Mouse (Mus musculus) B cell, adult 2 months (primary cell): ENCODE data around the gene Pced1b.
"Not testable (repeated sequence)": the region's sequence is repeated elsewhere in the genome, so short reads cannot be mapped to it uniquely, and the experiment has no call there.

Experiments
- DNase-seq, 2 experiments: peaks; one replicate each; pipeline ENCODE4 v3.0.0; 2022

Pced1b gene

DNA sequence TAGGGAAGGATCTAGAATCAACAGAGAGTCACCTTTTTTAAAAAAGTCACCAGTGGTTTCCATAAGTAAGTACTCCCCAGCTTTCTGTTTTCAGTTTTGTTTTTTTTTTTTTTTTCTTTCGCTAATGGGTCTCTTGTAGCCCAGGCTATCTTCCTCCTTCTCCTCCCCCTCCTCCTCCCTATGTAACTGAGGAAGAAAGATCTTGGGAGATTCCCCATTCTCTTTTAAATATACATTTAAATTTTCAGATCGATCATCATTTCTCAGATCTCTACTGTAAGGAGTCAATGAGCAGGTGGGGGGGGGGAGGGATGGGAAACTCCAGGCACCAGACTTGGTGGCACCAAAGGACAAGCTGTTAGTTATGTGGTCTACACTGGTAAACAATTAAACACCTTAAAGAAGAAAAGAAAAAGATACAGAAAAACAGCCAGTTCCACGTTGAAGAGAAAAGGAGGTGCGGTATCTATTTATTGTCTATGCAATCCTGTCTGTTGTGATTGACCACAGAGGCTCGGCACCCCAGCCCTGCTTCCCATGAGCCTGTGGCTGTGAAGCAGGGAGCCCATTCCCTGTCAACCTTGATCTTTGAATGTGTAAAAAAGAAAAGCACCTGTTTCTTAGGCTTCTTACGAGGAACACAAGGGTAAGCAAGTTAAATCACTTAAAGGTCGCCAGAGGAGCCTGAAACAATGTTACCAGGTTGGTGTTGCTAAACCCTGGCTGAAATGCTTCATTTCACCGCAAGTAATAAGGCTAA lies 127.4 kb downstream of the Pced1b start:
- DNase-seq: no peak

DNA sequence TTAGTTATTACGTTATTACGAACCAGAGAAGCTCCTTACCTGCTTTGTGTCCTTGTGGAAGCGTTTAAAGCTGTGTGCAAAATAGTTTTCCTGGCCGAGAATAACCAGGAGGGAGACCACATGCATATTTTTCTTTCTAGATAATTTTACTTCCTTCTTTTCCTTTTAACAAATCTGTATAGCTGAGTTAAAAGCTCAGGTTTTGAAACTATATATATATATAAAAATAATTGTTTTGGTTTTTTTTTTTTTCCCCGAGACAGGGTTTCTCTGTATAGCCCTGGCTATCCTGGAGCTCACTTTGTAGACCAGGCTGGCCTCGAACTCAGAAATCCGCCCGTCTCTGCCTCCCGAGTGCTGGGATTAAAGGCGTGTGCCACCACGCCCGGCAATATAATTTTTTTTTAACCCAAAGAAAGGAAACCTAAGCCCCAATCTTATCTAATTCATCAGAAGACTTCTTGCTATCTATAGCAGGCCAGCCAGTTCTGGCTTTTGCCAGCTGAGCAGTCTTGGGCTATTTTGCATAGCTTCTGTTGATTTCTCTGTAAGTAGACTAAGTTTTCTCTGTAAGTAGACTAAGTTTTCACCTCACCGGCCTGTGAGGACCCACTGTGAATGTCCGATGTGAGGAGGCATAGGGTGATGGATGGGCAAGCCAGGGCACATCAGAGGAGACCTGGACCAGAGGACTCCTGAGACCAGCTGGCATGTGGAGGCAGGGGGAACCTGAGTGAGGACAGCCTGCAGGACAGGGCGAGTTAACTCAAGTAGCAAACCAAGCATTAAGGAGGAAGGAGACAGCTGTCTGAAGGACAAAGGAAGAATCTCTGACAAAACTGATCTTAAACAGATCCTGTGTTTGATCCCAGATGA lies 128.2 kb downstream of the Pced1b start:
- peak in 1 of 2 experiments; percentile 10 for DNase-seq

DNA sequence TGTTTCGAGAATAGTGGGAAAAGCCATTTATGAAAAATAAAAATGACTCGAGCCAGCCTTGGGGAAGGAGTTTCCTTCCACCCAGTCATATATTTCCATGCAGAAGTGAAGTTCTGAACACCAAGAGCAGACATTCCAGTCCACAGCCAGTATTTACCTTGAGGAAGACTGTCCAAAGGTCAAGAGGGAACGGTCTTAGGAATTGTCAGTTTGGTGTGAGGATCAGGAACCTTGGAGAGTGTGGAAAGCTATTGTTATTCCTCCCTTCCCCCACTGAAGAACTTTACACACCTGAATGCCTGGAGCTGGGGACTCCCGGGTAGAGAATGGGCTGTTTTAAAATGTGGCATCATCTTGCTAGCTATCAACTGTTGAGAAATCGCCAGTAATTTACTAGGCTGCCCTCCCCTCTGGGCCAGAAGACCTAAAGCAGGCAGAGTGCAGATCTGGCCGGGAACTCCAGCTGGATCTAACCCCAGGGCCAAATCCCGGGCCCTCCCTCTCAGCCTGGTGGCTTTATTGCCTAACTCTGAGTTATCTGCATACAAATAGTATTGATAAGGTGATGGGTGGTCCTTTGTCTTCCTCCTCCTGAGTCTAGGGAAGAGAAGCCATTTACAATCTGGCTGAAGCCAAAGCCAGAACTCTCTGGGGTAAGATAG lies 129.3 kb downstream of the Pced1b start:
- DNase-seq: no peak

DNA sequence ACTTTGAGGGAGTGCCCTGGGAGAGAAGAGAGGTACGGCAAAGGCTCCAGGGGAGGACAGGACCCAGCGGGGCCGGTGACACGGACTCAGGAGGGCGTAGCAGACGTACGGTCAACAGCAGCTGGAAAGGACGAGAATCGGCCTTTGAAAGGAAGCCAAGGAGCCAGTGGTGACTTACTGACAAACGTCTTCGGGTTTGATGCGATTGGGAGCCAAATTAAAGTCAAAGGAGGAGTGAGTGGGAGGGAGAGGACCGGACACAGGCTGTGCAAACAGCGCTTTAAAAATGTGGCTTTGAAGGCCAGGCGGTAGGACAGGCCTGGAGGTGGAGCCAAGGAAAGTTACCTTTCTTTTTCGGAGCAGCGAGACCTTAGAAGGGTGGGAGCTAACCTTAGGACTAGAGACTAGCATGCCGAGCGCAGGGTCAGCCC lies 129.9 kb downstream of the Pced1b start:
- no peak for DNase-seq

DNA sequence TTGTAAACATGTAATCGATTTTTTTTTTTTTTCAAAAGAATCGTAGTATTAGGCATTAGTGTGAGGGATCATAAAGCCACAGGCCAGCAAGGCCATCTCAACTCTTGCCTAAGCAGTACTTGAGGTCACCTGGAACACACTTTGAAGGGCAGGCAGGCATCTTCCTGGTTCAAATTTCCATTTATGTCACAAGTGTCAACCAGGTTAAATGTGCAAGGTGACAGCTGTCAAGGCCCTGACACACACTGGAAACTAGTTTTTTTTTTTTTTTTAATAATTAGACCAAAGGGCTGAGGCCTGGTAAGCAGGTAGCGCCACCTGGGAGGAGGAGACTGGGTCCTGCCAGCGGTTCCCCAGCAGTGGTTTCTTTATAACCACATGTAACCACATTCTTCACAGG lies 131.2 kb downstream of the Pced1b start:
- DNase-seq: no peak

DNA sequence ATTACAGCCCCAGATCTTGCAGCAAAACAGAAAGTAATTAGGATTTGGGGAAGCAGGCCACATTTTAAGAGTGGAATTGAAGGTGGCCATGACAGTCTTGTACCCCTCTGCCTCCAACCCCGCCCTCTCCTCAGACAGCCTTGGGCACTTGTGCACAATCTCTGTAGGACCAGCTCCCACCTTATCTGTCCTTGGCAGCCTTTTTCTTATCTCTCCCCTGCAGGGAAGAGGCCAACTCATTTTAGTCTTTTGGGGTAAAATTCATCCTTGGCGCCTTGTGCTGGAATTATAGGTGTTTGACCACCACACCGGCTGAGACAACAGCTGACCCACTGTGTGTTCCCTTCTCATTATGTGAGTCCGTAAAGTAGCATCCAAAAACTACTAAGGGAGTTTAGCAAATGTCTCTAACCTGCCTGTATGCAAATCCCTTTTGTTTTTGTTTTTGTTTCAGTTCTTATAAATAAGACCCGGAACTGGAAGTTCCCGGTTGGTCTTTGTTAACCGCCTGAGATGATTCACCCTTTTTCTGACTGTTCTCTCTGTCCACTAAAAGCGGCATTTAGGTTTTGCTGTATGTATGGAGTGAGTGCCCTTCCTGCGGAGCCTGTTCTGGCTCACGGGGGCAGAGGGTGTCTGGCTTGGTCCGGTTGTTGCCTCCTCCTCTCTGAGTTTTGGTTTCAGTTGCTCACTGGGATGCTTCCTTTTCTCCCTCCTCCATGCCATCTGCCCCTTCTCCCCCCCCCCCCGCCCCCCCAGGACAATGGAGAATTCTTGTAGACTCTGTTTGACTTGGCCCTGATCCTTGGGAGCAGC lies 132.8 kb downstream of the Pced1b start:
- DNase-seq: no peak

DNA sequence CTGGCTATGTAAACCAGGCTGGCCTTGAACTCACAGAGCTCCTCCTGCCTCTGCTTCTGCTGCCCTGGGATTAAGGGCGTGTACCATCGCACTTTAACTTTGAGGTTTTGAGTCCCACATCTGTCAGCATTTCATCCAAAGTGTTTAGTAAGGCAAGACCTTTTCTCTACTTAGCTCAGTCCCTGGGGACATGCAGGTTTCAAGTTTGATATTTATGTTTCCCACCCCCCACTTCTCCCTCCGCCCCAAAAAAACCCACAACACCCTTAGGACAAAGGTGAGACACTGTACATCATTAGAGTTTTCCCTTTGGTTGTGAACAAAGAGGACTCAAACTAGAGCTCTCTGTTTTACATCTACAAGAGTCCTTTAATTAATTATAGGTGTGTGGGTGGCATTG lies 135.7 kb downstream of the Pced1b start:
- no peak for DNase-seq

DNA sequence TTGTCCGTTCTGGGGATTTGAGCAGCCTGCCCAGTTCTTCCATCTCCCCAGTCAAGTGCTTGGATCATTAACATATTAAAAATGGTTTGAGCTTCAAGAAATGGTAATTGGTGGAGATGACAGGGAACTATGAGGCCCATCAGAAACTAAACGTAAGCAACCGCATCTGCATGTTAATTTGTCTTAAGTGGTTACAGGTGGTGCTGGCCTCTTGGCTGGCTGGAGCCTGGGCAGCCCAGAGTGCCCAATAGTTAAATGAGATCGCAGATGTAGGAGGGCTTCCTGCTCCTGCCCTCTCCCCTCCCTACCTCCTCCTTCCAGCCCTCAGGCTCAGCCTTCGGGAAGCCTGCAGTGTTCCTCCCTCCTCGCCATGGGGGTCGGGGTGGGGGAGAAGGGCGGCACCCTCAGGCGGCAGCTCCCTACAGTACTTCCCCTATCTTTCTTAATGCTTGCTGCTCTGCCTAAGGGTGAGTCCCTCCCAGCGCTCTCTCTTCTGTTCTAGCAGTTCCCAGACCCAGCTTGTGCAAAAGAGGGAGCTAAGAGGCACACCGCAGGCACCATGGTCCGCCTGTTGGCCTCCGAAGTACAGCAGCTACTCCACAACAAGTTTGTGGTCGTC lies 136.7 kb downstream of the Pced1b start:
- DNase-seq: no peak

DNA sequence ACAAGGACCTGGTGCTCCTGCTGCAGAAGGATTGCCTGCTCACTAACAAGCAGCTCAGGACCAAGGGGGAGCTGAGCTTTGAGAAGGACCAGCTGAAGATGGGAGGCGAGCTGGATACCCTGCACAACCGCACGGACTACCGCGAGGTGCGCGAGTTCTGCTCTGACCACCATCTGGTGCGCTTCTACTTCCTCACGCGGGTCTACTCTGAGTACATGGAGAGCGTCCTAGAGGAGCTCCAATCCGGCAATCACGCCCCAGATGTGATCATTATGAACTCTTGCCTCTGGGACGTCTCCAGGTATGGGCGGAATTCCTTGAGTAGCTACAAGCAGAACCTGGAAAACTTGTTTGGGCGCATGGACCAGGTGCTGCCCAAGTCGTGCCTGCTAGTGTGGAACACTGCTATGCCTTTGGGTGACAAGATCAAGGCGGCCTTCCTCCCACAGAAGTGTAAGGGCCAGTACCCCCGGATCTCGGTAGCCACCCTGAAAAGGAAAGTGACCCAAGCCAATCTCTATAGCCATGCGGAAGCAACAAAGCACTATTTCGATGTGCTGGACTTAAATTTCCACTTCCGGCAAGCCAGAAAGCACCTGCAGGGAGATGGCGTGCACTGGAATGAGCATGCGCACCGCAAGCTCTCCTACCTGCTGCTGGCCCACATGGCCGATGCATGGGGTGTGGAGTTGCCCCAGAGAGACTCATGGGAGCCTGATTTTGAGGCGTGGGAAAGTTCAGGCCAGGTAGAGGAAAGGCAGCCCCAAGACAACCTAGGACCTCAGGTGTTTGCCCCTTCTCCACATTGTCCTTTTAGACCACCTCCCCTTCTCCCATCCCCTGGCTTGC lies 137.5 kb downstream of the Pced1b start:
- DNase-seq: no peak

DNA sequence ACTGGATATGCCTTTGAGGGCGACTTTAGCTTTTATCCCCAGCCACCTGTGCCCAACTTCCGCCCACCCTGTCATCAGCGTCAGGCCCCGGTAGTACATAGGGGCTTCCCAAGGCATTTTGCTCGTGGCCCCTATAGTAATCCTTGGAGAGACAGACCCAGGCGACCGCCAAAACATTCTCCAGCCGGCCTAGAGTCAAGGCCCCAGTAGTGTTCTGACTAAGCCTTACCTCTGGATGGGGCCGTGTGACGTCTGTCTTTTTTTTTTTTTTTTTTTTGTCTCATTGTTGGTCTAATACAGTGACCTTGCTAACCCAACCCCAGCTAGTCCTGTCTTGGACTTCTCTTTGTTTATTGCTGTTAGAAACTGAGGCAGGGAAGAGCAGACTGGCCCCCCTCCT lies 138.3 kb downstream of the Pced1b start:
- DNase-seq: not testable (repeated sequence)

DNA sequence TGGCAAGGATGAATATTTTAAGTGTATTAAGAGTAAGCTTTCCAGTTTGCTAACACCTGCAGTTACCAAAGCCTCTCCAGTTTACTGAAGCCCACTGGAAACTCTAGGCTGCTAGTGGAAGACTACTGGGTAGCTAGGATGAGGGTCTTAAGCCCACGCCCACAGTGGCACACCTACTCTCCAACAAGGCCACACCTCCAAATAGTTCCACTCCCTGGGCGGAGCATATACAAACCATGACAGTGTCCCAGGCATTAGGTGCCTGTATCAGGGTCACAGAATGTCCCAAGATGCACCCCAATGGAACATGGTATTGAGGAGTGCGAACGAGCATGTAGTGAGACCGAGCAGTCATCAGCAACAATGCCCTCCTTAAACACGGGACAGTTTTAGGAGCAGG lies 140.9 kb downstream of the Pced1b start:
- DNase-seq: no peak

DNA sequence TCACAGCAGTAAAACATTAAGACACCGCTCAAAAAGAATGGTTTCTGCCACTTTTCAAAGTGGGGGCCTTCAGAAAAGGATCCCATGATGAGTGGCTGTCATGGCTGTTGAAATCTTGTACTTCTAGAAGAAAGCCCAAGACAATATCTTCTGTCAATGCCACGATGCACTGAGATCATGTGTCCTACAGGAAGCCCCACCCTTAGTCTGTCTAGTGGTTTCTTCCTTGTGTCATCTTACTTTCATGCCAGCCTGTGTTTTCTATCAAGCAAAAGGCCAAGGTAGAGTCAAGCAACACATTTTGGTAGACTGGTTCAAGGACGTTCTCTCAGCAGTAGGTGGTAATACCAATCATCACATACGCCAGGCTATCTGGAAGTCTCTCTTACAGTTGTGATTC lies 142.7 kb downstream of the Pced1b start:
- no peak for DNase-seq

DNA sequence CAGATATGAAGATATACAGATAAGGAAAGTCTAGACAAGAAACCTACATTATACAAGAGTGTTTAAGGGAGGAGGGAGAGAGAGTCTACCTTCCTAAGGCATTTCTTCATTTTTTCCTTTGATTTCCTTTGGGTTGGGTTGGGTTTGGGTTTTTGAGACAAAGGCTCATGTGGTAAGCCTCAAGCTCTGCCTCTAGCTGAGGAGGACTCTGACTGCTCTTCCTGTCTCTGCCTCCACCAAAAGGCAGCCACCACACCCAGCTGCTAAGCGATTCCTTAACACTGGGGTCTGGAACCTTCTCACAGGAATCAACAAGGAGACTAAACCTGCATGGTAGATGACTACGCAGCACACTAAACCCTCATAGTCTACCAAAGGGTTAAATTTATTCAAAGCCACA lies 143.9 kb downstream of the Pced1b start:
- DNase-seq: no peak

DNA sequence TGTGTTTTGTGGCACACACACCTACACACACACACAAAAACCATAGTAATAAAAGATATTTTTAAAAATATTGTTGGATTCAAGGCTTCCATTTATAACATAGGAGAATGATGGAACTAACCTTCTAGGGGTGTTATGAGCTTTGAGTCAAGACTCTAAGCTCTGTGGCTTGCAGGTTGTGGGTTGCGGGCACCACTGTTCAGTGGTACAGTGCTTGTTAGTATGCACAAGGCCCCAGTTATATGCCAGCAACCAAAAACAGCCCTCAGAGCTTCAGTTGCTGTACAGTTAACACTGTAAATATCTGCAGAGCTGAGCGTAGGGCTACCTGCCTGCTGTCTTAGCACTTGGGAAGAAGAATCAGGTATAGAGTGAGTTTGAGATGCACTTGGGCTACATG lies 144.5 kb downstream of the Pced1b start:
- DNase-seq: no peak

DNA sequence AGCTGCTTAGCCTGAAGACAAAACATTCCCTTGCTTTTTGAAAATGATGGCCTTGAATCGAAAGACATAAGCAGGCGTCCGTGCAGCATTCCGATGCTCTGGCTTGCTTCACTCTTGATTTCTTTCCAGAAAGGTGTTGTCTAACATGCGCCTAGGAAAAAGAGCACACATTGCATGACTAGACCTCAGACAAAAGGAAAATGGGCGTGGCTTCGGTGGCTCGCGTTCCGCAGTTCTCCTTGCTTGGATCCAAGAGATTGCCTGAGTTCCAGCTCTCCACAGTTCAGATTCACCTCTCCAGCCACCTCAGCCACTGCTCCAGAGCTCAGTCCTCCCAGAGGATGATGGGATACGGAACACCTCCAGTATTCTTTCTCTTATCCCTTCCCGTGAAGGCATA lies 147.7 kb downstream of the Pced1b start:
- DNase-seq: no peak

DNA sequence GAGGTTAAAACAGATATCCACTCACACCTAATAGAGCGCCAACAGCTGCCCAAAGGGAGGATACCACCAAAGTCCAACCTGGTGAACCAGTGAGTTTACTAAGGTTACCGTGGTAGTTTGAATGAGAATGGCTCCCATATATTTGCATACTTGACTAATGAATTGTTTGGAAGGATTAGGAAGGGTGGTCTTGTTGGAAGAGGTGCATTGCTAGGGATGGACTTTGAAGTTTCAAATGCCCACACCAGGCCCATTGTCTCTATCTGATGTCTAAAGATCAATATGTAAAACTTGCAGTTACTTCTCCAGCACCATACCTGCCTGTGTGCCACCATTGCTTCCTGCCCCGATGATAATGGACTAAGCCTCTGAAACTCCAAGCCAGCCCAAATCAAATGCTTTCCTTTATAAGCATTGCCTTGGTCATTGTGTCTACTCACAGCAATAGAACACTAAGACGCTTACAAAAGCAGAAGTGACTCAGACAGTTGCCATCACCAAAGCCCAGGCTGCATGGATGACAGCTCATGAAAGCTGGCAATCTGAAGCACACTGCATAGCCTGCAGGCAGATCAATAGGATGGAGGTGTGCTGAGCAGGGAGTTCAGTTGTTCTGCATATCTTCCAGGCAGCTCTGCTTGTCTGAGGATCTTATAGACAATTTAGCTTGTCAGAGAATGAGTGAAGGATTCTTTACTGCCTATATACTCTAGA lies 149.8 kb downstream of the Pced1b start:
- no peak for DNase-seq

DNA sequence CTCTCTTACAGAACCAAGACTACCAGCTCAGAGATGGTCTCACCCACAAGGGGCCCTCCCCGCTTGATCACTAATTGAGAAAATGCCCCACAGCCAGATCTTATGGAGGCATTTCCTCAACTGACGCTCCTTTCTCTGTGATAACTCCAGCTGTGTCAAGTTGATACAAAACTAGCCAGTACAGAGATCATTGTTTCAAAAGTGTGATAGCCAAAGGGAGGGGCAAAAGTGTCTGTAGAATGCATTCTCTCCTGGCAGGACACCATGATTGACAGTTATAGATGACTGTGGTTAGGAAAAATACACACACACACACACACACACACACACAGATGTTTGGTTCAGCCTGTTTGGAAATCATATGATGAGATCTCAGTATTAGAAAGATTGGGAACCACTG lies 150.9 kb downstream of the Pced1b start:
- DNase-seq: no peak

DNA sequence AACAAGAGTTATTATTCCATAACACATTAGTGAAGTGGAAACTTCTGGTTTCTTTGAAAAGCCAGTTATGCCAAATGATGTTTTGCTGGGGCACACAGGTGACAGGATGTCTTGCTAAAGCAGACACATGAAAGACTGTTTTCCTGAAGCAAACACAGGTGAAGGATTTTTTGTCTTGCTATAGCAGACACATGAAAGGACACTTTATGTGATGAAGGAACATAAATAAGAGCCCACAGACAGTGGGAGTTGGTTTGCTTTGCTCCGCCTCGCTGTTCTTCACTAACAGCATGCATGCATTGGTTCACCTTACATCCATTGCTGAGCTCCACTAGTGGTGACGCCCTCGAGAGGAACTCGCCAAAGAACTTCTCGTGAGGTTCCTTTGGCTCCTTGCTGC lies 154.0 kb downstream of the Pced1b start:
- no peak for DNase-seq

DNA sequence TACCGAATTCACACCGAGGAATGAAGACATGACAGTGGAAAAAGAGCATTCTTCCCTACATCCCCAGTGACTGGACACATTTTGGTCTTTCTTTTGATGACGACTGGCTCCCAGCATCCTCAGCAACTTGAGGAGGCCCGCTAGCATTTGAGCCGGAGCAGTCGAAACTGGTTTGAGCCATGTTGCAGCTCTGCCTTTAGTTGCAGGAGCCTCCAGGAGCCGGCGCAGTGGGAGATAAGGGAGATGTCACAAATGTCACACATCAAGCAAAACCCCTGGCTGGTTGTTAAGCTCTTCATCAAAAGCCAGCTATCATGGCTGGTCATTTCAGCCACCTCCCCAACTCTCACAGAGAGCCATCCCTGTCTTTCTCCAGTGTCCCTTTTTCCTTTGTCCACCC lies 157.6 kb downstream of the Pced1b start:
- DNase-seq: no peak

DNA sequence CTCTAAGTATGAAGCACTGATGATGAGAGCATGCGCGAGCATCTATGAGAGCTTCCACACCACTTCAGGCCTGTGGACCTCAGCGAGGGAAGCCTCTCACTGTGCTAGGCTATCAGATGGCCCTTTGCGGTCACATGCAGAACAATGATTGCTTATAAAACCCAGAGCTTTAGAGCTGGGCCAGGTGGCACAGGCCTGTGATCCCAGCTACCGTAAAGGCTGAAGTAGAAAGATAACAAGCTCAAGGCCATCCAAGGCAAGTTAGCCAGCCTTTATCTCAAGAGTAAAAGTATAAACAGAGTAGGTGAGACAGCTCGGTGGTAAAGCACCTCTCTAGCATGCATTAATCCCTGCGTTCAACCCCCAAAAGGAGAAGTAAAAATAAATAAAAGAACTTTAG lies 158.1 kb downstream of the Pced1b start:
- DNase-seq: no peak

DNA sequence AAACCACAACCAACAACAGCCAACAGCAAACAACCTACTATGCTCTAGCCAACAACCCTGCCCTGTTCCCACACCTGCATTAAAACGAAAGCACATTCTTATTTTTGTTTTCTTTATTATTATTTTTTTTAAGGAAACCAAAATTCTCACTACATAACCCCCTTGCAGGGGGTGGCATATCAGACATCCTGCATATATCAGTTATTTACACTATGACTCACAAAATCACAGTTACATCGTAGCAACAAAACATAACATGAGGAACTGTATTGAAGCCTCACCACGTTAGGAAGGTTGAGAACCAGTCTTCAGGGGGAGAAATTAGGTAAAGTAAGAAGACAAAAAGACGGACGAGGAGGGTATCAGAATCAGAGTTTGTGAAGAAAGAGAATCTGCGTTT lies 159.2 kb downstream of the Pced1b start:
- DNase-seq: no peak
